Mouse (Mus musculus) induced T-regulatory cell, adult 2 months (primary cell): ENCODE measurements around the gene Brf1.

ENCODE experiments used
- DNase-seq: peaks from one replicate; pipeline ENCODE4 v3.0.0-alpha.2; 2012; ENCODE audit warnings: low read depth

Brf1 gene

DNA sequence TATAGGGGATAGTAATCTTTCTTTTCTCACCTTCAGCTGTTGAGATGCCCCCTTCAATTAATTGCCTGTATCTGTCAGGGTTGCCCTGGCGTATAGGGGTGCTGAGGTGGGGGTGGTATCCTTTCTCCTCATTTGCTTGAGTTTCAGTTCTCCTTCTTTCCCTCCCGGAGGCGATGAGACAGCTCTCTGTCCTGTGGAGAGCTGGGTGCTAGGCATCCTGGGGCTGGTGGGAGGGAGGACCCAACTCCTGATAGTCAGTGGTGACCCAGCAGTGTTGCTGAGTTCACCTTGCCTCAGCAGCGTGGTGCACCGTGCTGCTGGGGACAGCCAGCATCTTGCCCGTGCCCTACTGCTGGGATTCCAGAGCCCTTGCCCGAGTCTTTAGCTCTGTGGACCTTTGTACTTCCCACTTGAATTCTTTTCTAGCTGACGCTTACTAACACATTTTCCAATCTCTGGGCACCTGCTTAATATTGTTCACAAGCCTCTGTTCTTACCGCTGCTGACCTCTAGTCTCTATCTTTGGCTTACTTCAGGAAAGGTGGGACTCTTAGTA is 17.0 kb upstream of the Brf1 start:
- no peak for DNase-seq

GRCm38 (mm10) chr12:113016976-113017375 is 16.5 kb upstream of the Brf1 start:
- no peak for DNase-seq

GRCm38 (mm10) chr12:113015956-113016355 is 15.5 kb upstream of the Brf1 start:
- DNase-seq, result peak; percentile 14

- peak; percentile 58 for DNase-seq
Observed at GRCm38 (mm10) chr12:113014561-113015556, 14.4 kb upstream of the Brf1 start.

DNA sequence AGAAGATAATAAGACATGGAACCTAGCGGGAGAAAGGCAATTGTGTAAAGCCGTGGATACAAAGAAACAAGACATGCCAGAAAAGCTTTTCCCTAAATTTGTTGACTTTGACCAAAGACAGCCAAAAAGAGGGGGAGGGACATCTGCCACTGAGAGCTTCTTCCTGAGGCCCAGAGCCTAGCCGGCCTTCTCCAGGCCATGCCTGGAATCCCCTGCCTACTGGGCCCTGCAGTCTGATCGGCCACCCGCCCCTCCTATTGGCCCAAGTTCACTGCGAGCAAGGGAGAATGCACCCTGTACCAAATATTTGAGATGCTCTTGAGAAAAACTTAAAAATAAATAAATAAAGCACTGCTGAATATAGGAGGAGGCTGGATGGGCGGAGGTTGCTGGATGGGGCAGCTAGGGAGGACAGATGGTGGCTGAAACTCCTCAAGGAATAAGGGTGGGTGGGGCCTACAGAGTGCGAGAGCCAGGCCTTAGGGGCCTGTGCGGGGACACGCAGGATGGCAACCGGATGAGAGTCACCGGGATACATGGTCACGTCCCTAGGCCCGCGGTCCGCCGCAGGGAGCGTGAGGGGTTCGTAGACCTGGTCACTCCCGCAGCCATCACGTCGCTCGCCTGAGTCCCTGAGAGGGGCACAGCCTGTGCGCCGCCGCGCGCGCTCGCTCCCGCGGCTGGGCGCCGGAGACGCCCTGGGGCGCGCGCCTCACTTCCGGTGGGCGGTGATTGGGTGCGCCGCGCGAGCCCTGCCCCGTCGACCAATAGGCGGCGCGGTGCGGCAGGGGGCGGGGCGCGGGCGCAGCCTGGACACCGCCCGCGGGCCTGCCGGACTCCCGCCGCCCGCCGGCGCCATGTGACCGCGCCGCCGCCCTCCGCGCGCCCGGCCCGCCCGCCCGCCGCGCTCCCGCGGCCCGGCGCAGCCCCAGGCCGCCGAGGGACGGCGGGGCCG is 13.4 kb upstream of the Brf1 start, which contains the start of gene Pacs2:
Pacs2 (plus strand) TSS at position 905 of the 955 bp plus-strand sequence.
- peak; percentile 95 for DNase-seq

DNA sequence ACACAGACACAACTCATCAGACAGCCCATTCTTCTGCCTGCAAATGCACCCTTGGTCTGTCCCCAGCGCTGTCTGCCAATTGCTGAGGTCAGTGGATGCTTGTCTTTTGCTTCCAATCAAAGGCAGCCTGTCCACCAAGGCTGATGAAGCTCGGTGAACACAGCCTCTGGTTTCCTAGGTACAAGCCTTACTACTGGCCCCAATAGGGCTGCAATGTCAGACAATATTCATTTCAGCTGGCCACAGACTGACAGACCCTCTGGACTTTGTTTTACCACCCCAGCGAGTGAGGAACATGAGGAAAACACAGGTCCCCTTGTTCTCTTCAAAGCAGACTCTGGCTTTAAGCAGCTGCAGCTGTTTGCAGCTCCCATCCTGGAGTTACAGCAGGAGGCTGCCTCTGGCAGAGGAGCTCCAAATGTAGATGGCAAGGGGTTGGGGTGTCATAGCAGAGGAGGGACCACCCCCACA is 12.6 kb upstream of the Brf1 start:
- no peak for DNase-seq

GRCm38 (mm10) chr12:113012443-113012842 is 11.9 kb upstream of the Brf1 start:
- no peak for DNase-seq

DNA sequence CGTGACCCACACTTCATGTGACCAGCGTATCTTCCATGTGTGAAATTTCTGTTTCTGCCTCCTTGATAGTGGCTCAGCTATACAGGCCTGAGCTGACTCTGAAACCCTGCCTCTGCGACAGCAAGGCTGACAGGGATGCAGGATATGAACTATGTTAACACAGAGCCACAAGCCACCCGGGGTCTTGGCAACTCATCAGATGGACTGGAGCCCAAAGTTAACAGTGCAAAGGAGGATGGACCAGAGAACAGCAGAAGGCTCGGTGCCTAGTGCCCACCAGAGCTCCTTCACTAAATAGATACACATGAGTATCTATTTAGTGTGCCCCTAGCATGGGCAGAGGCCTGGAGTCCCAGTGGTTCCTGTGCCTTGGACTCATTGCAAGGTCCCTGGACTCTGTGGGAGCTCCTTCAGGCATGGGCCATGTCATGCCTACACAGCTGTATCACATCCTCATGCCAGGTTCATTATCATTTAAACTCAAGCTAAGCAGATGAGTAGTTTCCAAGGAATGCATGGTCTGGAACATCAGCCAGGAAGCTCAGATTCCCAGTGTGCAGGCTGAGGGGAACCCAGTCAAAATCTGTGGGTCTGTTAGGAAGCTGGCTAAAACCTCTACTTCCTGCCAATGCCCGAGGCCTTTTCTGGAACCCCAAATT is 11.3 kb upstream of the Brf1 start:
- no peak for DNase-seq

DNA sequence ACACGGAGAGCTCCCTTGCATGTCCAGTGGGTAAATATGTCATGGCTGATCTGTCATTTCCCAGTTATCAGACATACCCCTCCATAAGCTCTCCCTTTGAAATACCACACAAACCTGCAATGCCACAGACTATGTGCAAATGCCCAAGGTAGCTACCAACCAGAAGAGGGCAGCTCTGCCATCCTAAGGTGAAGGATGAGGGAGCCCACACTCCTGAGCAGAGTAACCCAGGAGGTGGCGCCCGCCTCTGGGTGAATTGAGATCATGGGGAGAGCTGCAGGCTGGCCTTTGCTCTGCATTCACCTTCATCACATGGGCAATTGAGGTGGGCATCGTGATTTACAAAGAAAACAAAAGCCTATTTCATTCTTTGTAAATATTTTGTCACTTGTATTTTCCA is 4.5 kb upstream of the Brf1 start:
- DNase-seq, result peak; percentile 83

DNA sequence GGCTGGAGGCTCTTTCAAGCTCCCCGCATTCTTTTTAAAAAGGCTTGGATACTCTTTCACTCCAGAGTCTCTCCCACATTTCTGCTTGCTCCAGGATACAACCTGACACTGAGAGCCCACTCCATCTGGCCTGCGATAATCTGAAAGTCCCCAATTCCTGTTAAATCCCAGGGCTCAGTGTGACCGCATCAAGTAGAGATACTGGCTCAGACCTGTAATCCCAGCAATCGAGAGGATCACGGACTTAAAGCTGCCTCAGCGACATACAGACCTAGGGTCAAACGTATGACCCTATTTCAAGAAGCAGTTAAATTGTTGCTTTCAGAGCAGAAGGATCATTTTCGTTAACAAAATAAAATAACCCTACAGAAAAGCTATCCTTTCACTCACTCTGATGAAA is 3.5 kb upstream of the Brf1 start:
- no peak for DNase-seq

- peak; percentile 71 for DNase-seq
Observed at GRCm38 (mm10) chr12:113002667-113003066, 2.2 kb upstream of the Brf1 start.

DNA sequence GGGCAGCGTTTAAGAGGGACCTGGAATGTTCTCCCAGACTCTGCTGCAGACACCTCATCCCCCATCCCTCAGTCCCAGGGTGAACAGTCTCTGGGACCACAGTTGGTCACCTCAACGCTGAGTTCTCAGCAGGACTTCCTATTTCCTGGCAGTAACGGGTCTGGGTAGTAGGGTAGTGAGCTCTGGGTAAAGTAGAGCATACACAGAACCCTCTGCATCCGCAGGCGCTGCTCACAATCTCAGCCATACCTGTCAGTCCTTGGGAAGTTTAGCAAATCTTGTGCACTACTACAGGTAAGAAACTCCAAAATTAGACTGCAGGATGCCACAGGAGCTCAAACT is 600 bp upstream of the Brf1 start:
- DNase-seq, result no peak

DNA sequence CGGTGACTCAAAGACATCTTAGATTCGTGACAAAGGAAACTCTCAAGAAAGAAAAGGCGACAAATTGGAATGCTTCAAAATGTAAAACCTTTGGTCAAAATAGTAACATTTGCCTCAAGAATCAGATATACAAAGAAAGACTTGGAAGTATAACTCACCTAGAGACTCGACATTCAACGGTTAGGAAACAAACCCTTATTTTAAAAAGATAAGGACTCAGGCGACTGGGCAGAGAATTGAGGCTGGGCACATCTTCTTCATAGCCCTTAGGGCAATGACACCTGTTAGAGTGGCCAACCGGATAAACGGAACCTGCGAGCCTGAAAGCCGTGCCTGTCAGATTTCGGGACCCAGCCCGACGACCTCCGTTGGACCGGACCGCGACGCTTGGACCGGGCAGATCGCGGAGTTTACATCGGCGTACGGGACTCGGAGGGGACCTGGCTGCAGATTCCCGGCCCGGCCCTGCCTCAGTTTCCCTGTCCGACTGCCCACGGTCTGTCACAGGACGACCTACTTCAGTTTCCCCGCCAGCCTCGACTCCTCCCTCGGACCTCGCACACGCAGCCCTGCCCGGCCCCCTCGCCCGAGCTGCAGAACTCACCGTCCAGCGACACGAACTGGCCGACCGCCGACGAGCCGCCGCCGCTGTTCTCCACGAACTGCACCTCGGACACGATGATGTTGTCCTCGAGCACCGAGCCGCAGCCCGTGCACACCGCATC is 773 bp downstream of the Brf1 start:
- DNase-seq, result peak; percentile 42

- peak; percentile 24 for DNase-seq
Observed at GRCm38 (mm10) chr12:112994153-112994552, 6.4 kb downstream of the Brf1 start.

- no peak for DNase-seq
Observed at GRCm38 (mm10) chr12:112991444-112991843, 9.1 kb downstream of the Brf1 start.

DNA sequence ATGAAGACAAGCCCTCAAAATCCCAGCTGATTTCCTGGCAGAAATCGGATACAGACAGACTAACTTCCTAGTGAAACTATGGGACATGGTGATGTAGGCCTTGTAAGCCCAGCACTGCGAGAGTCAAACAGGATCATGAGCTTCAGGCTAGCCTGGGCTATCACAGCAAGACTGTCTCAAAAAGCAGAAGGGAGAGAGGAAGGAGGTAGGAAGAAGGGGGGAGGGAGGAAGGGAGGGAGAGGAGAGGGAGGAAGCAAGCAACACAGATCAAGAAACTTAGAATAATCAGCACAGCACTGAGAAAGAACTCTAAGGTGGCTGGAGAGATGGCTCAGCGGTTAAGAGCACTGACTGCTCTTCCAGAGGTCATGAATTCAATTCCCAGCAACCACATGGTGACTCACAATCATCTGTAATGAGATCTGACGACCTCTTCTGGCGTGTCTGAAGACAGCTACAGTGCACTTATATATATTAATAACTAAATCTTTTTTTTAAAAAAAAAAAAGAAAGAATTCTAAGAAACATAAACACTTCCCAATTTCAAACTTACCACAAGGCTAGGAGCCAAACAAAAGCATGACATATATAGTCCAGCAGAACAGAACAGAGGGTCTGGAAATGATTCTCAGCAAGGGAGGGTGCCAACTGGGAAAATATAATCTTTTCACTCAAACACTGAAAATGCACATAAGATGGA is 9.6 kb downstream of the Brf1 start:
- DNase-seq, result no peak

DNA sequence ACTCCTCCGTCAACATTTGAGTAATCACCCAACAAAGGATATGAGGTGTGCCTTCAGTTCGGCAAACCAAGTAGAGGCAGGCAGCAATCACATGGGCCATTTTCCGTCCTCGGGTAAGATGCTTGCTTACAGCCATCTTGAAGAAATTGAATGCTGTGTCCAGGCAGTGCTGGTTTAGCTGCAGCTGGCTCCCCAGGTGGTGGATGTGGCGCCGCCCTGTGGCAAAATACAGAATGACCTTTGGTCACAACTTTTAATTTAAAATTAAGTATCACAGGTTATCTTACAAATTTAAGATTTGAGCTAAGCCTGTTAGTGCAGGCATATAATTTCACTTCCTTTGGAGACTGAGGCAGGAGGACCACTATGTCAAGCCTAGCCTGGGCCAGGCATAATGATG is 12.6 kb downstream of the Brf1 start:
- peak; percentile 59 for DNase-seq

- DNase-seq, result peak; percentile 68
Observed at GRCm38 (mm10) chr12:112985346-112985745, 15.2 kb downstream of the Brf1 start.

GRCm38 (mm10) chr12:112982031-112982430 is 18.5 kb downstream of the Brf1 start:
- no peak for DNase-seq

DNA sequence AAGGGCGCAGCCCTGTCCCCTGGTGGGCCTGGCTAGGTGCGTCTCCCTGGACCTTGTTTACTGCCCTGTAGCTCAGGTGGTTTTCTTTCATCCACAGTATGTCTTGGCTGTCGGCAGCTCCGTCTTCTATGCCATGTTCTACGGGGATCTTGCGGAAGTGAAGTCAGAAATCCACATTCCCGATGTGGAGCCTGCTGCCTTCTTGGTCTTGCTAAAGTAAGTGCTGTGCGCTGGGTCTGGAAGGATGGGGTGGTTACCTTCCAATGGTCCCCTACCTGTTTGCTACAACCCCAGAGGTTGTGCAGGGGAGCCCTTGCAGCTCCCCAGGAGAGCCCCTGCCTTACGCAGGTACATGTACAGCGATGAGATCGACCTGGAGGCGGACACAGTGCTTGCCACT is 23.3 kb downstream of the Brf1 start:
- DNase-seq, result no peak
